Mouse (Mus musculus): Measurements from ENCODE around the gene Tex37.

- TF ChIP-seq POLR2A (IDR thresholded peaks at IDR 0.05; ENCODE audit: low read depth, low read length) = no peak
- TF ChIP-seq CTCF (IDR thresholded peaks at IDR 0.05; ENCODE audit: extremely low read depth, insufficient read depth, insufficient read length, insufficient replicate concordance) = no peak
Measured at GRCm38 (mm10) chr6:70909572-70909971, 9.2 kb downstream of the Tex37 start.
